Mouse (Mus musculus) subcutaneous adipose tissue, adult 2 months (tissue): ENCODE data around the gene Olfr1316. TPM values are rescaled to one million over a fixed set of nuclear protein-coding genes. Genes with fewer than 3 reads are reported as not detected.

Source experiments
- polyA plus RNA-seq: library from polyadenylated mRNA; depleted of rRNA; stranded (reverse); fragments of >200 nt; gene quantifications from 2 replicates; pipeline ENCODE4 v1.2.3, GENCODE M21; 2012; ENCODE audit warnings: low replicate concordance; rRNA removed

Olfr1316 gene
- polyA plus RNA-seq, result not detected in 2 replicates

DNA sequence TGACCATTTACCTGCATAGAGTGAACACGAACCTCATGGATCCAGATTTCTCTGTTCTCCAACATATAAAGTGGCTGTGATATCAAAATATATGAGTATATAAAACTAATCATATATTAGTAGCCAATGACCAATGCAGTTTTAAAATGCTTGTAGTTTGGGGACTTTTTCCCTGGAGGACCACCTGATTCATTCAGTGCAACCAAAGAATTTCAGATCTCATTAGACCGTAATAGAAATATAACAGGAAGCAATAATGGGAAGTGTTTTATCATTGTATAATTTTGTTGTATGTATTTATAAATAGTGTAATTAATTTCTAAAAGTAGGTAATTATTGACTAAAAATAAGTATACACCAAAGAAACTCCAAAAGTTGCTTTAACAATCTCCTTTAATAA is at the start of gene Olfr1316:
Olfr1316 (minus strand) TSS at position 101 of the 400 bp plus-strand sequence.

DNA sequence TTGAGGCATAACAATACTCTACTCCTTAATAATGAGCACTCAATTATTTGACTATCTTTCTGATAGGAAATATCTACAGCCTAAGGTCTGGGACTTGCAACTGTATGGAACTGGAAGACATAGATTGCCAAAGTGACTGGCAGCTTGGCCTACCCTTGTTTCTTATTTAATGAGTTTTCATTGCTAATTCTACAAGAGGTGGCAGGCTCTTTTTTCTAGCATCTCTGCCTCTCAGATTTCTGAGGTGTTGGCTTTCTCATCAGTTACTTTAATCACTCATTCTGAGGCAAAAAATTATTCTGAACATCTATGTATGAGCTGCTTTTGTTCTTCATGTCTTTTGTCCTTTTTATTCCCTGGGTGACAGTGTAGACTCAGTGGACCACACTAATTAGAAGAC is 19.1 kb upstream of the Olfr1316 start, which contains the start of gene Olfr1318:
Olfr1318 (plus strand) TSS at position 301 of the 400 bp plus-strand sequence.

DNA sequence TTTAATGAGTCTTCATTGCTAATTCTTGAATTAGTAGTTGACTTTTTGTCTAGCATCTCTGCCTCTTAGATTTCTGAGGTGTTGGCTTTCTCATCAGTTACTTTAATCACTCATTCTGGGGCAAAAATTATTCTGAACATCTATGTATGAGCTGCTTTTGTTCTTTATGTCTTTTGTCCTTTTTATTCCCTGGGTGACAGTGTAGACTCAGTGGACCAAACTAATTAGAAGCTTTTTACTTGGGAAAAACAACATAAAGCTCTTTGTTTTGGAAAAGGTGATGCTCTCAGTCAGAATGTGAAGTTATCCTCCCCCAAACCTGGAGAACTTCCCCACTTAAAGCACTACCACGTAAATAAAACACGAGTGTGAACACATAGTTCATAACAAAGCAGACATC is 5.3 kb upstream of the Olfr1316 start, which contains the start of gene Olfr1317:
Olfr1317 (plus strand) TSS at position 301 of the 400 bp plus-strand sequence.

DNA sequence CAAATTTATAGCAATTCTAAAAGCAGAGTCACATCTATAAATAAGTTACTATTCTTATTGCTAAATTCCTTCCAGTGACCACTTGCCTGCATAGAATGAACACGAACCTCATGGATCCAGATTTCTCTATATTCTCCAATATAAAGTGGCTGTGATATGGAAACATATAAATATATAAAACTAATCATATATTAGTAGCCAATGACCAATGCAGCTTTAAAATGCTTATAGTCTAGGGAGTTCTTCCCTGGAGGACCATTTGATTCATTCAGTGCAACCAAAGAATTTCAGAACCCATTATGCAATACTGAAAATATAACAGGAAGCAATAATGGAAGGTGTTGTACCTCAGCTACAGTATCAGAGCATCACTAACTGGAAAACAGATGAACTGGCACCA is 19.4 kb downstream of the Olfr1316 start, which contains the start of gene Olfr1315-ps1:
Olfr1315-ps1 (minus strand) TSS at position 101 of the 400 bp plus-strand sequence.

DNA sequence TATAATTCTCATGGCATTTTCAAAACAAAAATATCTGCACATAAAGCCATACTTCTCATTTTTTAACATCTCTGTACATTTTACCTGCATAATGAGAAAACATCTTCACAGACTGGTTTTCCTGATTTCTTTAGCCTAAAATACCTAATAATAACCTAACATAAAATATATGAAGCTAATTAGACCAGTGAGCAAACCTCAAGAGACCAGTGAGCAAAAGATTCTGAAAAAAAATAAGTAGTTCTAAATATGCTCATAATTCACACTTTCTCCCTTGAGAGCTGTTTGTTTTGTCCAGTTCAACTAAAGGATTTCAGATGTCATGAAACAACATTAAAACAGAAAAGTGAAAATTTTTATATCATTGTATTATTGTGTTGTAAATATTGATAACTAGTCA is 38.1 kb downstream of the Olfr1316 start, which contains the start of gene Olfr1314:
Olfr1314 (minus strand) TSS at position 101 of the 400 bp plus-strand sequence.

DNA sequence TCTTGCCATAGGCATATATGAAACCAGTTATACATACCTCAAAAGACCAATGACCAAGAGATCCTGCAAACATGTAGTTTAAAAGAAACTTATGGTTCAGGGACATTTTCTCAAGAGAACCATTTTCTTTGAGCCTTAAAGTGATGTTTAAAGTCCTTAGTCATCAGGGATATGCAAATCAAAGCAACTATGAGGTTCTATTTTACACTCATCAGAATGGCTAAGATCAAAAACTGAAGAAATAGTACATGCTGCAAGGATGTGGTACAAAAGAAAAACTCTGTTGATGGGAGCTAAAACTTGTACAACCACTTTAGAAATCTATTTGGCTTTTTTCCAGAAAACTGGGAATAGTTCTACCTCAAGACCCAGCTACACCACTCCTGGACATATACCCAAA is 57.0 kb downstream of the Olfr1316 start, which contains the start of gene Olfr1313:
Olfr1313 (minus strand) TSS at position 101 of the 400 bp plus-strand sequence.

Other genes with a start within 250 kb of the Olfr1316 start
- gene Olfr1306, start 218.7 kb downstream of the Olfr1316 start, polyA plus RNA-seq, result not detected in 2 replicates
- not detected in 2 replicates for gene Olfr1307, start 185.5 kb downstream of the Olfr1316 start, polyA plus RNA-seq
- gene Olfr1308, start 170.0 kb downstream of the Olfr1316 start, polyA plus RNA-seq, result not detected in 2 replicates
- gene Olfr1309, start 144.7 kb downstream of the Olfr1316 start, polyA plus RNA-seq, result not detected in 2 replicates
- gene Olfr1310, start 122.3 kb downstream of the Olfr1316 start, polyA plus RNA-seq, result not detected in 2 replicates
- not detected in 2 replicates for gene Olfr1311, start 110.6 kb downstream of the Olfr1316 start, polyA plus RNA-seq
- gene Olfr1312, start 84.7 kb downstream of the Olfr1316 start, polyA plus RNA-seq, result not detected in 2 replicates
- not detected in 2 replicates for gene Olfr1313, start 57.1 kb downstream of the Olfr1316 start, polyA plus RNA-seq
- not detected in 2 replicates for gene Olfr1314, start 38.2 kb downstream of the Olfr1316 start, polyA plus RNA-seq
- gene Olfr1315-ps1, start 19.5 kb downstream of the Olfr1316 start, polyA plus RNA-seq, result not detected in 2 replicates
- gene Olfr1317, start 5.4 kb upstream of the Olfr1316 start, polyA plus RNA-seq, result not detected in 2 replicates
- gene Olfr1318, start 19.2 kb upstream of the Olfr1316 start, polyA plus RNA-seq, result not detected in 2 replicates
- 17.8 and 45.7 TPM in 2 replicates for gene Lpcat4, start 104.5 kb upstream of the Olfr1316 start, polyA plus RNA-seq
- gene Nutm1, start 124.3 kb upstream of the Olfr1316 start, polyA plus RNA-seq, result not detected in 2 replicates
- gene Nop10, start 126.9 kb upstream of the Olfr1316 start, polyA plus RNA-seq, result 121 and 144 TPM in 2 replicates
- 26.2 and 32.0 TPM in 2 replicates for gene Slc12a6, start 130.8 kb upstream of the Olfr1316 start, polyA plus RNA-seq
- not detected in 2 replicates for gene Gm21985, start 131.3 kb upstream of the Olfr1316 start, polyA plus RNA-seq
- gene Emc4, start 233.1 kb upstream of the Olfr1316 start, polyA plus RNA-seq, result 108 and 146 TPM in 2 replicates
- 2.4 and 2.5 TPM in 2 replicates for gene Katnbl1, start 244.2 kb upstream of the Olfr1316 start, polyA plus RNA-seq